Mouse (Mus musculus): ENCODE results near the gene Elane. TPM values are rescaled to one million over a fixed set of nuclear protein-coding genes. Genes with fewer than 3 reads are reported as not detected.
A peak's percentile ranks its signal among the peaks of the same experiment; 100 is the strongest.
"Not testable (repeated sequence)": the region's sequence is repeated elsewhere in the genome, so short reads cannot be mapped to it uniquely, and the experiment has no call there.

Elane gene
- polyA plus RNA-seq, 1 experiment from 2014 or later: 0.53 TPM

- H3K4me3 ChIP-seq: peak overlapping the region; percentile 73
- peak; percentile 57 for ATAC-seq (ENCODE audit: low FRiP score, low read depth)
- H3K36me3 ChIP-seq: peaks cover 28% of the 10 kb centered on the region
- peak overlapping the region; percentile 80 for H3K4me2 ChIP-seq (replicated peaks)
- WGBS: 2% methylated on average over 26 of the region's 26 CpGs
- no peaks in the 10 kb centered on the region for H3K27me3 ChIP-seq (replicated peaks)
- H3K9ac ChIP-seq: peak overlapping the region; percentile 94
- H3K4me1 ChIP-seq: peaks cover 42% of the 10 kb centered on the region
- H3K9me3 ChIP-seq: no peaks in the 10 kb centered on the region
- H3K27ac ChIP-seq: peak overlapping the region; percentile 86
These were observed 12.2 kb upstream of the Elane start for GRCm38 (mm10) chr10:79873715-79874289.

- H3K9ac ChIP-seq: peak within 1 kb of the TSS; percentile 94
- WGBS: under 1% methylated on average over 57 of the region's 57 CpGs
- peak within 1 kb of the TSS; percentile 73 for H3K4me3 ChIP-seq
- peak; percentile 91 for ATAC-seq (ENCODE audit: low FRiP score, low read depth)
- peak within 1 kb of the TSS; percentile 86 for H3K27ac ChIP-seq
- H3K27me3 ChIP-seq (replicated peaks): 0 out of 2 replicates have a peak, but pooled peaks cover under 1% of the 10 kb centered on the region
- peaks cover 37% of the 10 kb centered on the region for H3K4me1 ChIP-seq
- H3K9me3 ChIP-seq: no peaks in the 10 kb centered on the region
- peaks cover 23% of the 10 kb centered on the region for H3K36me3 ChIP-seq
- H3K4me2 ChIP-seq (replicated peaks): peak within 1 kb of the TSS; percentile 80
These were observed 11.7 kb upstream of the Elane start, which contains the start of the genes Prtn3 and Plppr3 for GRCm38 (mm10) chr10:79874290-79874862. Prtn3 (plus strand) TSS chr10:79874476. Plppr3 (minus strand) TSS chr10:79874634.

GRCm38 (mm10) chr10:79877174-79877573 lies 8.9 kb upstream of the Elane start:
- H3K27ac ChIP-seq: no peak overlapping the region
- no peaks in the 10 kb centered on the region for H3K36me3 ChIP-seq
- H3K9ac ChIP-seq: no peak overlapping the region
- peaks cover 14% of the 10 kb centered on the region for H3K27me3 ChIP-seq (replicated peaks)
- no peak overlapping the region for H3K4me2 ChIP-seq (replicated peaks)
- 54% methylated on average over 1 of the region's 1 CpGs for WGBS
- no peaks in the 10 kb centered on the region for H3K9me3 ChIP-seq
- no peak for ATAC-seq (ENCODE audit: low FRiP score, low read depth)
- no peak overlapping the region for H3K4me3 ChIP-seq
- peaks cover 31% of the 10 kb centered on the region for H3K4me1 ChIP-seq

GRCm38 (mm10) chr10:79877757-79878156 lies 8.3 kb upstream of the Elane start:
- Histone ChIP-seq H3K4me1 (peaks cover 29% of the 10 kb centered on the region), H3K27me3 (replicated peaks) (peaks cover 20% of the 10 kb centered on the region), H3K4me2 (replicated peaks) (no peak overlapping the region), H3K9ac (no peak overlapping the region), H3K36me3 (no peaks in the 10 kb centered on the region), H3K4me3 (no peak overlapping the region), H3K9me3 (no peaks in the 10 kb centered on the region), H3K27ac (no peak overlapping the region)
- no peak for ATAC-seq (ENCODE audit: low FRiP score, low read depth)
- WGBS: 47% methylated on average over 12 of the region's 12 CpGs

DNA sequence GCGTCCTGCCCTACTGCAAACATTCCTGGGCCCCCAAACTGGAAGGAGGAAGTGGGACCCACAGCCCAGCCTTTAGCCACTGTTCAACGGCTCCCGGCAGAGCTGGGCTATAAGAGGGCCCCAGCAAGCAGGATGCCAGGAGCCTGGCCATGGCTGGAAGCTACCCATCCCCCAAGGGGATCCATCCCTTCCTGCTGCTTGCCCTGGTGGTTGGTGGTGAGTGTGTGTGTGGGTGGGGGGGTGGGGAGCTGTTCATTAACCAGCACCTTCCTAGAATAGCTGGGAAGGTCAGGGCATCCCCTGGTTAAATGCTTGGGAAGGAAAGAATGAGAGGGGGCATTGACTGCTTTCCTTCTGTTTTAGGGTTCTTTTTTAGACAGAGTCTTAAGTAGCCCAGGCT lies 6.5 kb upstream of the Elane start:
- ATAC-seq (ENCODE audit: low FRiP score, low read depth): no peak
- Histone ChIP-seq H3K9me3 (no peaks in the 10 kb centered on the region), H3K4me3 (no peak overlapping the region), H3K27me3 (replicated peaks) (peaks cover 26% of the 10 kb centered on the region), H3K4me1 (peaks cover 23% of the 10 kb centered on the region), H3K9ac (no peak overlapping the region), H3K36me3 (no peaks in the 10 kb centered on the region), H3K27ac (no peak overlapping the region), H3K4me2 (replicated peaks) (no peak overlapping the region)
- 40% methylated on average over 3 of the region's 3 CpGs for WGBS

- Histone ChIP-seq H3K4me1 (peaks cover 14% of the 10 kb centered on the region), H3K9me3 (no peaks in the 10 kb centered on the region), H3K4me3 (no peak overlapping the region), H3K27me3 (replicated peaks) (peaks cover 26% of the 10 kb centered on the region), H3K9ac (no peak overlapping the region), H3K4me2 (replicated peaks) (no peak overlapping the region), H3K27ac (no peak overlapping the region), H3K36me3 (no peaks in the 10 kb centered on the region)
- 18% methylated on average over 9 of the region's 9 CpGs for WGBS
- ATAC-seq (ENCODE audit: low FRiP score, low read depth): no peak
These were observed 5.3 kb upstream of the Elane start for GRCm38 (mm10) chr10:79880721-79881120.

GRCm38 (mm10) chr10:79881981-79882380 lies 4.1 kb upstream of the Elane start:
- no peaks in the 10 kb centered on the region for H3K9me3 ChIP-seq
- ATAC-seq (ENCODE audit: low FRiP score, low read depth): no peak
- peaks cover 13% of the 10 kb centered on the region for H3K4me1 ChIP-seq
- 6% methylated on average over 22 of the region's 22 CpGs for WGBS
- peak overlapping the region; percentile 49 for H3K4me2 ChIP-seq (replicated peaks)
- H3K27ac ChIP-seq: no peak overlapping the region
- H3K9ac ChIP-seq: no peak overlapping the region; the same call in 1 of the 2 replicates
- H3K36me3 ChIP-seq: no peaks in the 10 kb centered on the region
- peak overlapping the region; percentile 7; the same call in 1 of the 2 replicates for H3K4me3 ChIP-seq
- peaks cover 26% of the 10 kb centered on the region for H3K27me3 ChIP-seq (replicated peaks)

- Histone ChIP-seq H3K9me3 (no peaks in the 10 kb centered on the region), H3K27me3 (replicated peaks) (peaks cover 26% of the 10 kb centered on the region), H3K36me3 (no peaks in the 10 kb centered on the region), H3K27ac (no peak overlapping the region), H3K4me1 (peaks cover 9% of the 10 kb centered on the region), H3K4me2 (replicated peaks) (0 out of 2 replicates have a peak overlapping the region, but pooled peaks have one; percentile 6), H3K4me3 (no peak overlapping the region), H3K9ac (peak overlapping the region; percentile 14; the same call in 1 of the 2 replicates)
- ATAC-seq (ENCODE audit: low FRiP score, low read depth): peak; percentile 42; the same call in 1 of the 2 replicates
- WGBS: 14% methylated on average over 22 of the region's 22 CpGs
These were observed 2.6 kb upstream of the Elane start for GRCm38 (mm10) chr10:79883297-79884084.

DNA sequence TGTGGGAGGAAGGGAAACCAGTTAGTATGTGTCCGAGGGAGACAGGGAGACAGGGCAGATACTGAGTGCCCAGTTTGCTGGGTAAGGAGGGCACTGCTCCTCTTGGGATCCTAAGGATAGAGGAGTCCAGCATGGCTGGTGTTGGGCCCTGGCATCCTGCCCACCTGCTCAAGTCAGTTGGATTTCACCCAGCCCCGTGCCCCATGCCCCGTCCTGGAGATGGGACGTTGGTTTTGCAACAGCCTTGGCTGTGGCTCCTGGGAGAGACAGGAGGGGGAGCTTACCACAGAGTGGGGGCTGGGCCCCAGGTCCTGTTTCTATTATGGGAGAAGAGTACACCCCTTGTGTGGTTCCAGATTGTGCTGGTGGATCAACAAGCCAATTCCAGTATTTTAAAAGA lies 1.6 kb upstream of the Elane start:
- Histone ChIP-seq H3K4me1 (peaks cover 9% of the 10 kb centered on the region), H3K9ac (no peak overlapping the region), H3K27me3 (replicated peaks) (peaks cover 25% of the 10 kb centered on the region), H3K4me2 (replicated peaks) (no peak overlapping the region), H3K9me3 (no peaks in the 10 kb centered on the region), H3K36me3 (no peaks in the 10 kb centered on the region), H3K4me3 (no peak overlapping the region), H3K27ac (no peak overlapping the region)
- ATAC-seq (ENCODE audit: low FRiP score, low read depth): no peak
- WGBS: 82% methylated on average over 4 of the region's 4 CpGs

GRCm38 (mm10) chr10:79884938-79885337 lies 1.1 kb upstream of the Elane start:
- H3K4me2 ChIP-seq (replicated peaks); ATAC-seq (ENCODE audit: low FRiP score, low read depth); H3K4me1 ChIP-seq; H3K36me3 ChIP-seq; H3K27ac ChIP-seq; H3K4me3 ChIP-seq; H3K9ac ChIP-seq; H3K9me3 ChIP-seq: not testable (repeated sequence)
- 82% methylated on average over 3 of the region's 3 CpGs for WGBS
- peaks cover 22% of the 10 kb centered on the region for H3K27me3 ChIP-seq (replicated peaks)

DNA sequence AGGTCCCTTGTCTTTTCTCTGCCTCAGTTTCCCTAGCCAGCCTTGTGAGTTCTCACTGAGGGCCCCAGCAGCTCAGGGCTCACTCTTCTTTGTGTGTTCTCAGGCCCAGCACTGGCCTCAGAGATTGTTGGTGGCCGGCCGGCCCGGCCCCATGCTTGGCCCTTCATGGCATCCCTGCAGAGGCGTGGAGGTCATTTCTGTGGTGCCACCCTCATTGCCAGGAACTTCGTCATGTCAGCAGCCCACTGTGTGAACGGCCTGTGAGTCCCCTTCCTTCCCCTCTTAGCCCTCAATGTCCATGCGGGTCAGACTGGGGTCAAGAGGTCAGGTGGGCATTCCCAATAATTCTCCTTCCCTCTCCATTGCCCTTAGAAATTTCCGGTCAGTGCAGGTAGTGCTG lies 564 bp downstream of the Elane start:
- no peak for ATAC-seq (ENCODE audit: low FRiP score, low read depth)
- Histone ChIP-seq H3K27ac (no peak overlapping the region), H3K9me3 (no peaks in the 10 kb centered on the region), H3K4me1 (peaks cover 9% of the 10 kb centered on the region), H3K4me3 (no peak overlapping the region), H3K4me2 (replicated peaks) (no peak overlapping the region), H3K9ac (no peak overlapping the region), H3K36me3 (no peaks in the 10 kb centered on the region), H3K27me3 (replicated peaks) (peaks cover 13% of the 10 kb centered on the region)
- 79% methylated on average over 8 of the region's 8 CpGs for WGBS

DNA sequence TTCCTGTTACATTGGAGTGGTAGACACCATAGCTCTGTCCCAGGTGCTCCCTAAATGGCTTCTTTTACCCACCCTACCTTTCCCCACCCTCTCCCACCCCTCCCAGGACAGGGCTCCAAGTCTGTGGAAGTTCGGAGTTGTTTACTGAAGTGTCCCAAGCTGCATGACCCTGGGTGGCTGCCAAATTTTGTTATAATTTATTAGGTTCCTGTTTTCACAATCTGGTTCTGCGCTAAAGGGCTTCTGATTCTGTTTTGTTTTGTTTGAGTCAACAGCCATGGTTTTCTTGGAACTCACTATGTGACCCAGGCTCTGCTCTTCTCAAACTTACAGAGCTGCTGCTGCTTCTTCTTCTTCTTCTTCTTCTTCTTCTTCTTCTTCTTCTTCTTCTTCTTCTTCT lies 3.3 kb downstream of the Elane start:
- H3K4me1 ChIP-seq: no peaks in the 10 kb centered on the region
- H3K4me3 ChIP-seq: no peak overlapping the region
- no peaks in the 10 kb centered on the region for H3K9me3 ChIP-seq
- no peak for ATAC-seq (ENCODE audit: low FRiP score, low read depth)
- 82% methylated on average over 2 of the region's 2 CpGs for WGBS
- H3K27me3 ChIP-seq (replicated peaks): peaks cover 3% of the 10 kb centered on the region; the same call in 1 of the 2 replicates
- H3K27ac ChIP-seq: no peak overlapping the region
- H3K4me2 ChIP-seq (replicated peaks): no peak overlapping the region
- no peak overlapping the region for H3K9ac ChIP-seq
- peaks cover 4% of the 10 kb centered on the region; the same call in 1 of the 2 replicates for H3K36me3 ChIP-seq

All from neural tube, embryonic 12.5 days (tissue).